Mouse (Mus musculus): Measurements from ENCODE around the gene Arpc4. TPM values are rescaled to one million over a fixed set of nuclear protein-coding genes. Genes with fewer than 3 reads are reported as not detected.

Gene Arpc4
- polyA plus RNA-seq, 1 experiment = 156 TPM

GRCm38 (mm10) chr6:113380480-113380879, 2.6 kb downstream of the Arpc4 start:
- Histone ChIP-seq H3K4me1 (ENCODE audit: control insufficient read depth, insufficient read depth, low read length) (peaks cover 6% of the 10 kb centered on the region), H3K27ac (ENCODE audit: insufficient read depth, low read length) (no peak overlapping the region), H3K4me3 (ENCODE audit: insufficient read depth, low read length) (no peak overlapping the region)
- TF ChIP-seq CTCF (IDR thresholded peaks at IDR 0.05; ENCODE audit: extremely low read depth, insufficient read depth, low read length) = no peak
- TF ChIP-seq POLR2A (IDR thresholded peaks at IDR 0.05; ENCODE audit: extremely low read depth, insufficient read depth, low read length) = no peak

GRCm38 (mm10) chr6:113384351-113384927, 6.5 kb downstream of the Arpc4 start:
- no peaks in the 10 kb centered on the region; the same call in 1 of the 2 replicates for H3K4me1 ChIP-seq (ENCODE audit: control insufficient read depth, insufficient read depth, low read length)
- H3K27ac ChIP-seq (ENCODE audit: insufficient read depth, low read length) = peak overlapping the region; percentile 50
- no peak for TF ChIP-seq CTCF (IDR thresholded peaks at IDR 0.05; ENCODE audit: extremely low read depth, insufficient read depth, low read length)
- no peak for TF ChIP-seq POLR2A (IDR thresholded peaks at IDR 0.05; ENCODE audit: extremely low read depth, insufficient read depth, low read length)
- H3K4me3 ChIP-seq (ENCODE audit: insufficient read depth, low read length) = no peak overlapping the region

DNA sequence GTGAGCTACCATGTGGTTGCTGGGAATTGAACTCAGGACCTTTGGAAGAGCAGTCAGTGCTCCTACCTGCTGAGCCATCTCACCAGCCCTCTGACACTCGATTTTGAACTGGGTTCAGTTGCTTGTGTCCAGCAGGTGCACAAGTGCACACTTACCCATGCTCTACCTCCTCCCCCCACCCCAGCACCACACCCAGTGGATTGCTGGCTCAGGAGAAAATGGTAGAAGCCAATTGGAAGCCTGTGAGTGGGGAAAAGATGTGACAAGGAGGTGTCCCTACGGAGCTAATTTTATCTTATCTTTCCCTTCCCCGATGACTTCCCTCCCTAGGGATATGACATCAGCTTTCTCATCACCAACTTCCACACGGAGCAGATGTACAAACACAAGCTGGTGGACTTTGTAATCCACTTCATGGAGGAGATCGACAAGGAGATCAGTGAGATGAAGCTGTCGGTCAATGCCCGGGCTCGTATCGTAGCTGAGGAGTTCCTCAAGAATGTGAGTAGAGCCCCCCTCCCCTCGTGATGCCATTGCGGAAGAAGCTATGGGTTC, 7.3 kb downstream of the Arpc4 start:
- no peak for TF ChIP-seq POLR2A (IDR thresholded peaks at IDR 0.05; ENCODE audit: extremely low read depth, insufficient read depth, low read length)
- no peak for TF ChIP-seq CTCF (IDR thresholded peaks at IDR 0.05; ENCODE audit: extremely low read depth, insufficient read depth, low read length)
- Histone ChIP-seq H3K27ac (ENCODE audit: insufficient read depth, low read length) (no peak overlapping the region), H3K4me3 (ENCODE audit: insufficient read depth, low read length) (no peak overlapping the region), H3K4me1 (ENCODE audit: control insufficient read depth, insufficient read depth, low read length) (no peaks in the 10 kb centered on the region)

DNA sequence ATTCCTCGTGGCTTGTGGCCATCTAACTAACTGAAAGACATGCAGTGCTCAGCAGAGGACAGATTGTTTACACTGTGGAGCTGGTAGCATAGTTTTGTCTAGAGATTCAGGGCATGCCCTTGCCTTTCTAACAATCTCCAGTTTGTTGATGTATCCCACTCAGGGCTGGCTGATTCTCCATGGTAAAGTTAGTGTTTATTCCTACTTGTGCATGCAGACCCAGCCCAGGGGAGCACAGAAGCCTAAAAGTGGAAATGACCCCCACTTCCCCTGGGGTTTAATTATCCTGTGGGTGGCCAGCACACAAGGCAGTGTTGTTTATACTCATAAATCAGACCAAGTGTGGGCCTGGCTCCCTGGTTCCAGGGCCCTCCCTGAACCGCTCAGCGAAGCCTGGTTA, 8.1 kb downstream of the Arpc4 start:
- TF ChIP-seq POLR2A (IDR thresholded peaks at IDR 0.05; ENCODE audit: extremely low read depth, insufficient read depth, low read length) (no peak), CTCF (IDR thresholded peaks at IDR 0.05; ENCODE audit: extremely low read depth, insufficient read depth, low read length) (no peak)
- Histone ChIP-seq H3K27ac (ENCODE audit: insufficient read depth, low read length) (no peak overlapping the region), H3K4me3 (ENCODE audit: insufficient read depth, low read length) (no peak overlapping the region), H3K4me1 (ENCODE audit: control insufficient read depth, insufficient read depth, low read length) (no peaks in the 10 kb centered on the region)

DNA sequence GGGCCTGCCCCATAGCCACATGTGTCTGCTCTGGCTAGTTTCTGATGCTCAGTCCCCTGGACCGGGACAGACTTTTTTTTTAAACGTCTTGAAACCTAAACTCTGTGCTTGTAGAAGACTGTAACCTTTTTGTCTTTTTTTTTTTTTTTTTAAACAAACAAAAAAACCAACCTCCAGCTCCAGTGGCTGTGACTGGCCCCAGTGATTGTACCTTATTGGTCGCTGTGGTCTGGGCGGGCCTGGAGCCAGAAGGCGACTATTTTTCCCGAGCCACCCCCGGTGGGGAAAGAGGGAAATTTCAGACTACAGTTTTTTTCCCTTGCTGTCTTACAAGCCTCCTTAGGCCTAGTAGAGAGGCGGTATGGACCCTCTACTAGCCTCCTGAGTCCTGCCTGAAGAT, 11.0 kb downstream of the Arpc4 start, which contains the start of gene Ttll3:
Gene Ttll3, plus strand, starts transcription at position 301 of the 400 bp plus-strand sequence.
- Histone ChIP-seq H3K4me3 (ENCODE audit: insufficient read depth, low read length) (no peak within 1 kb of the TSS), H3K4me1 (ENCODE audit: control insufficient read depth, insufficient read depth, low read length) (no peaks in the 10 kb centered on the region), H3K27ac (ENCODE audit: insufficient read depth, low read length) (no peak within 1 kb of the TSS)
- TF ChIP-seq CTCF (IDR thresholded peaks at IDR 0.05; ENCODE audit: extremely low read depth, insufficient read depth, low read length) (no peak), POLR2A (IDR thresholded peaks at IDR 0.05; ENCODE audit: extremely low read depth, insufficient read depth, low read length) (no peak)

DNA sequence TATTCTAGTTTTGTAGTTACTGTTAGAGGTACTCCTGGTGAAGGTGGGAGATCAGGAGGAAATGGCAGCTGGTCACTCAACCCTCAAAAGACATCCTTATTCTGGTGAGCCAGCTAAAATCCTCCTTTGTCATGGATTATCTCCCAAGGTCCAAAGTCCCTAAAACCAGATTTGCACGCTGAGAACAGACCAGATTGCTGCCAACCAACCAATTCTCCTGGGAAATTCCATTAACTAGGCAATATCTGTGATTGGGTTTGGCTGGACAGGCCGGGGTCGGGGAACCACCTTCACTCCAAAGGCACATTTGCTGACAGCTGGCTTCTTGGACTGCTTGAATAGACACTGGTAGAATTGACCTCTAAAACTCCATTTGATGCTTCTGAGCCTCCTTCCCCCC, 12.8 kb downstream of the Arpc4 start:
- H3K27ac ChIP-seq (ENCODE audit: insufficient read depth, low read length) = no peak overlapping the region
- TF ChIP-seq CTCF (IDR thresholded peaks at IDR 0.05; ENCODE audit: extremely low read depth, insufficient read depth, low read length) (no peak), POLR2A (IDR thresholded peaks at IDR 0.05; ENCODE audit: extremely low read depth, insufficient read depth, low read length) (no peak)
- H3K4me3 ChIP-seq (ENCODE audit: insufficient read depth, low read length) = no peak overlapping the region
- H3K4me1 ChIP-seq (ENCODE audit: control insufficient read depth, insufficient read depth, low read length) = no peaks in the 10 kb centered on the region

GRCm38 (mm10) chr6:113392015-113392386, 14.1 kb downstream of the Arpc4 start:
- Histone ChIP-seq H3K4me3 (ENCODE audit: insufficient read depth, low read length) (0 out of 2 replicates have a peak overlapping the region, but pooled peaks have one; percentile 6), H3K4me1 (ENCODE audit: control insufficient read depth, insufficient read depth, low read length) (no peaks in the 10 kb centered on the region), H3K27ac (ENCODE audit: insufficient read depth, low read length) (no peak overlapping the region)
- no peak for TF ChIP-seq CTCF (IDR thresholded peaks at IDR 0.05; ENCODE audit: extremely low read depth, insufficient read depth, low read length)
- TF ChIP-seq POLR2A (IDR thresholded peaks at IDR 0.05; ENCODE audit: extremely low read depth, insufficient read depth, low read length) = no peak

DNA sequence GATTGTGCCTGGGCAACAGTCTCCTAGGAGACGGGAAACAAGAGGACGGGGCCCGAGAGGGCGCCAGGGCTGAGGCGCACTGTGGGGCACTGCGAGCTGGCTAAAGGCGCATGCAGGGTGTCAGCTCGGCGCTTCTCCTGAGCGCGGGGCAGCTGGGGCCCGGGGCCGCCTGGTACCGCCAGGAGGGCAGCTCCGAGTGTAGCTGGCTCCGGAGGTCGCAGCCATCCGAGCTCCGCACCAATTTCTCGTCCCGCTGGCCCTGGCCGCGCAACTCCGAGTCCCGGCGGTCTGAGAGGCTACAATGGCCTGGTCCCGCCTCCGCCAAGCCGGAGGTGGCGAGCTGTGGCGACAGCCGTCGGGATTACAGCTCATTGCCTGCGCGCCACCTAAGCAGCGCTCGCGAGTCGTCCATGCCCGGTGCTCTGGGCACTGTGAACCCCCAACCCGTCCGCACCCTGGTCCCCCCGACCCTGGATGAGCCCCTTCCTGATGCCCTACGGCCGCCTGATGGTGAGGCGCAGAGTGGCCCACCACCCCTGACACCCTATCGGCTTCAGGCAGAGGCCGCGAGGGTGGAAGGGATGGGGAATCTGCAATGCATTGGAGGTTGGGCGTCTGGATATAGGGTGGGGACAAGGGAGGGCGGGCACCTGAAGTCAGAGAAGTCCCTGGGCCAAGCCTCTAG, 14.6 kb downstream of the Arpc4 start:
- no peak for TF ChIP-seq POLR2A (IDR thresholded peaks at IDR 0.05; ENCODE audit: extremely low read depth, insufficient read depth, low read length)
- no peak for TF ChIP-seq CTCF (IDR thresholded peaks at IDR 0.05; ENCODE audit: extremely low read depth, insufficient read depth, low read length)
- Histone ChIP-seq H3K4me3 (ENCODE audit: insufficient read depth, low read length) (peak overlapping the region; percentile 6), H3K27ac (ENCODE audit: insufficient read depth, low read length) (no peak overlapping the region), H3K4me1 (ENCODE audit: control insufficient read depth, insufficient read depth, low read length) (no peaks in the 10 kb centered on the region)

GRCm38 (mm10) chr6:113393951-113394350, 16.0 kb downstream of the Arpc4 start:
- H3K27ac ChIP-seq (ENCODE audit: insufficient read depth, low read length) = no peak overlapping the region
- H3K4me3 ChIP-seq (ENCODE audit: insufficient read depth, low read length) = no peak overlapping the region
- TF ChIP-seq POLR2A (IDR thresholded peaks at IDR 0.05; ENCODE audit: extremely low read depth, insufficient read depth, low read length) (no peak), CTCF (IDR thresholded peaks at IDR 0.05; ENCODE audit: extremely low read depth, insufficient read depth, low read length) (no peak)
- H3K4me1 ChIP-seq (ENCODE audit: control insufficient read depth, insufficient read depth, low read length) = no peaks in the 10 kb centered on the region

- 0 out of 2 replicates have a peak overlapping the region, but pooled peaks have one; percentile 22 for H3K27ac ChIP-seq (ENCODE audit: insufficient read depth, low read length)
- TF ChIP-seq POLR2A (IDR thresholded peaks at IDR 0.05; ENCODE audit: extremely low read depth, insufficient read depth, low read length) = no peak
- TF ChIP-seq CTCF (IDR thresholded peaks at IDR 0.05; ENCODE audit: extremely low read depth, insufficient read depth, low read length) = no peak
Observed at GRCm38 (mm10) chr6:113394811-113395210, 16.9 kb downstream of the Arpc4 start.

More at GRCm38 (mm10) chr6:113394811-113395210, 16.9 kb downstream of the Arpc4 start:
- H3K4me1 ChIP-seq (ENCODE audit: control insufficient read depth, insufficient read depth, low read length) = no peaks in the 10 kb centered on the region
- H3K4me3 ChIP-seq (ENCODE audit: insufficient read depth, low read length) = no peak overlapping the region
